Mouse (Mus musculus) MEL-GATA-1-ER (cell line): ENCODE measurements around the gene Bnip2.
"Not testable (repeated sequence)": the region's sequence is repeated elsewhere in the genome, so short reads cannot be mapped to it uniquely, and the experiment has no call there.

ENCODE experiments used
- DNase-seq: peaks from one replicate; pipeline ENCODE4 v3.0.0-alpha.2; 2012; ENCODE audit warnings: low read depth; ENCODE audit errors: extremely low read depth

Bnip2 gene

GRCm38 (mm10) chr9:70010781-70011473 lies 21.7 kb downstream of the Bnip2 start:
- no peak for DNase-seq

GRCm38 (mm10) chr9:70011537-70012407 lies 22.5 kb downstream of the Bnip2 start:
- no peak for DNase-seq

- no peak for DNase-seq
These were observed 23.2 kb downstream of the Bnip2 start, which contains the start of gene Gtf2a2 for GRCm38 (mm10) chr9:70012408-70012901. Gene Gtf2a2, plus strand, starts transcription at chr9:70012550.

GRCm38 (mm10) chr9:70015632-70016031 lies 26.4 kb downstream of the Bnip2 start:
- no peak for DNase-seq

GRCm38 (mm10) chr9:70018879-70019278 lies 29.6 kb downstream of the Bnip2 start:
- no peak for DNase-seq

DNA sequence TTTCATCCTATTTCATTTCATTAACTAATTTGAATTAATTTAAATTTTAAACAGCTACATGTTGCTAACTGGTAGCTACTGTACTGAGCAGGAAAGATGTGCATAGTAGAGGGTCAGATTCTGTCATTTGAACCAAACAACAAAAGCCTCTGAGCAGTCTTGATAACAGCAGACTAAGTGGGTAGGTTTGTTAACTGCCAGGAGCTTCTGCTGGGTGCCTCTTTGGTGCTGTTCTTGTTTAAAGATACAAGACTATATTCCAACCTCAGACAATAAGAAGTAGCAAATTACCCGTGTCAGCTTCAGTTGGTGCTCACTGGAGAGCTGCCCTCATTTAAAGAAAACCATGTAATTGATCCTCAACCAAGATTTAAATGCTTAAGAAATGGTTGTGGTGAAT lies 32.3 kb downstream of the Bnip2 start:
- DNase-seq, result no peak

- no peak for DNase-seq
These were observed 32.8 kb downstream of the Bnip2 start for GRCm38 (mm10) chr9:70022083-70022482.

DNA sequence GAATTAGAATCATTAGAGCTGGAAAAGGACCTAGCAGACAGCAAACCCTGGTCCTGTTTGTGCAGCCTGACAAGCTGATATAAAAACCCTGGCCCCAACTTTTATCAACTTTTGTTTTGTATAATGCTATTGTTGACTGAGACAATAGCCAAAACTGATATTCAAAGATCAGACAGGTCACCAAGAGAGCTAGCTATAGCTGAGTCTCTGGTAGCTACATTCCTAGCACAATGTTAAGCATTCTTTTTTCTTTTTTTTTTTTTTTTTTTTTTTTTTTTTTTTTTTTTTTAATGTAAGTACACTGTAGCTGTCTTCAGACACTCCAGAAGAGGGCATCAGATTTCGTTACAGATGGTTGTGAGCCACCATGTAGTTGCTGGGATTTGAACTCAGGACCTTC lies 34.3 kb downstream of the Bnip2 start:
- DNase-seq, result not testable (repeated sequence)

DNA sequence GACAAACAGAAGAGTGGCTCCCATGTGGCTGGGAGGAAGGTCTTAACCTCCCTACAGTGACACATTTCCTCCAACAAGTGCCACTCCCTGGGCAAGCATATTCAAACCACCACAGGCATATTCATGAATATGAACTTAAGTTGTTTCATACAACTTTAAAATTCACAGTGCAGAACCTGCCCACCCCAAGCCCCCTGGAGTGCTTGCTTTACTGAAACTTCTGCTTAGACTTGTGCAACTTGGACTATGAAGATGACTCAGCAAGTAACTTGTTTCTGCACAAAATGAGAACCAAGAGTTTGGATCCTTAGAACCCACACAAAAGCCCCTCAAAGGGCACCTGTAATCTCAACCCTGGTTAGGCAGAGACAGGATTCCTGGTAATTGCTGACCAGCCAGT lies 35.4 kb downstream of the Bnip2 start:
- no peak for DNase-seq

DNA sequence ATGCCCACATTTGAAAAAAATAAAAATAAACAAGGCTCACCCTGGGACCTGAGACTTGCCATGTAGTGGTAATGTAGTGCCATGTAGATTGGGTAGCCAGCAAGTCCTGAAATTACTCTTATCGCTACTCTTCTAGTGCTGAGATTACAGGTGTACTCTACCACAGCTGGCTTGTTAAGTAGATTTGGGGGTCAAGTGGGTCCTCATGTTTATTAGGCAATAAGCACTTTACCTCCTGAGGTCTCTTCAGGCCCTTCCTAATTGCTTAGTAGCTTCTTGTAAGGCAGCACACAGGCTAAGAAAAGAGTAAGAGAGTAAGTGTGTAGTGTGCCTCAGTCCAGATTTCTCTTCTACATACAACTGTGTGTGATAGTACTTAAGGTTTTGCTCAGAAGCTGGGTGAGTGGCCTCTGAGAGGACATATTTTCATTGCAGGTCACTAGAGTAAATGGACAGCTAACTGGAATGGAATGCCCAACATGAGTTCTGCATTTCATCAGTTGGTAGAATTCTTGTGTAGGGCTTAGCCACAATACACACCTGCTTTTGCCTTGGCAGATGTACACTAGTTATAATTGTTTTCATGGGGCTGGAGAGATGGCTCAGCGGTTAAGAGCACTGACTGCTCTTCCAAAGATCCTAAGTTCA lies 36.2 kb downstream of the Bnip2 start:
- DNase-seq, result no peak

DNA sequence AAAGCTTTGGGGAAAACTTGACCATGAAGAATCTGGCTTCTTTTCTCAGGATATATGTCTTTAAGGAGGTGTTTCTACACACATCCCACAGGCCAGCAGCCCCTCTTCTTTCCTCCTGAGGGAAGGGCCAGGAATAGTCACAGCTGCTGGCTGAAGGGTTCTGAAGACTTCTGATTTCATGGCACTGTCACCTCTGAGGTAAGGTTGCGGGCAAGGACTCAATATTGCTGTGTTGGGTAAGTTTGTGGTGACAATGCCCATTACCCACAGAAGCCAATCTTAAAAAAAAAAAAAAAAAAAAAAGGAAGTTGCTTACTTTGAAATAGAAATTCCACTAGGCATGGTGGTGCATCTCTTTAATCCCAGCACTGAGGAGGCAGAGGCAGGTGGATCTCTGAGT lies 42.9 kb downstream of the Bnip2 start:
- no peak for DNase-seq

DNA sequence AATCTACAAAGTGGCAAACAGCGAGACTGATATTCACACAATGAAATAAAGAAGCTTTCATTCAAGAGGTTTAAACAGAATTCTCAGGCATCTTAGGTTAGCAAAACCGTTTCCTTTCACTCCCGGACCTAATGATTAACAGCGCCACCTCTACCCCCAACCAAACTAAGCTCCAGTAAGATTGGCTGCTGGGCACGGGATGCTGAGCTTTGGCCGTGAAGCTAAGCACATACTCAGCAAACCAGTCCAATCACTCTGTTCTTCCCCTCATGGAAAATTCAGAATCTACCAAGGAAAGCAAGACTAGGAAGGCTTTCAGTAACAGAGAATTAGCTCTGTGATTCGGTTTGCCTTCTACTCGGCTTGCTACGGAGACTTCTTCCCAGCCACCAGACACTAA lies 43.8 kb downstream of the Bnip2 start:
- no peak for DNase-seq

DNA sequence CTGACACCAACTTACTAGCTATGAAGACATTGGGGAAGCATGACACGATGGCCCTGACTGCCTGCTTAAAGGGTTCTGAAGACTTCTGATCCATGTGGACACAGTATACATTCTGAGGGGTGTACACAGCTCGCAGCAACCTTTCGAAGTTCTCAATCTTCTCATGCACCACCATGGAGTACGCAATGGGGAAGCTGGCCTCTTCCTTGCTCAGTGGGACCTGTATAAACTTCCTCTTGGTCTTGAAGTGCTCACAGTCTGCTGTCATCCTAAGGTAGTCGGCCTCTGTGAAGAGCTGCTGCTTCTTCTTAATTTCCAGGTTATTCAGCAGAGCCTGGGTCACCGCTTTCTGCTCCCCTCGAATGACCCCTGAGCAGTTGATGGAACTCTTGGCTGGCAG lies 45.4 kb downstream of the Bnip2 start:
- DNase-seq, result no peak

DNA sequence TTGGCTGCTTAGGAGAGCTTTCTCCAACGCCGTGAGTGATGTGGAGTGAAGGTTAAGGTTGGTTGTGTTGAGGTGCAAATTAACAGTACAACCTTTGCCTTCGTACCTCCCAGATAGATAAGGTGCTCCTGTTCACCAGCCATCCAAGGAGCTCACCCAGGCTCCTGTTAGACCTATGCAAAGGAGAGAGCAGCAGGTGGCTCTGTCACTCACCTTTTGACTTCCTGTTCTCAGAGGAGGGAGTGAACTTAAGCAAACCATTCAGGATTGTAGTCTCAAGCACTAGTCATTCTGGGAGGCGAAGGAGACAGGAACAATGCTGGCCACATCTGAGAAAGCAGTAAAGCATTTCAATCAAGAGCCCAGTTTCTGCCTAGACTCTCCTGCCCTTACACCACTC lies 47.4 kb downstream of the Bnip2 start:
- DNase-seq, result no peak

GRCm38 (mm10) chr9:70037988-70038387 lies 48.7 kb downstream of the Bnip2 start, which contains the start of gene Gcnt3:
Gene Gcnt3, minus strand, starts transcription at chr9:70038088.
- no peak for DNase-seq

GRCm38 (mm10) chr9:70039597-70040385 lies 50.5 kb downstream of the Bnip2 start:
- no peak for DNase-seq

GRCm38 (mm10) chr9:70040570-70040969 lies 51.3 kb downstream of the Bnip2 start:
- DNase-seq, result no peak

DNA sequence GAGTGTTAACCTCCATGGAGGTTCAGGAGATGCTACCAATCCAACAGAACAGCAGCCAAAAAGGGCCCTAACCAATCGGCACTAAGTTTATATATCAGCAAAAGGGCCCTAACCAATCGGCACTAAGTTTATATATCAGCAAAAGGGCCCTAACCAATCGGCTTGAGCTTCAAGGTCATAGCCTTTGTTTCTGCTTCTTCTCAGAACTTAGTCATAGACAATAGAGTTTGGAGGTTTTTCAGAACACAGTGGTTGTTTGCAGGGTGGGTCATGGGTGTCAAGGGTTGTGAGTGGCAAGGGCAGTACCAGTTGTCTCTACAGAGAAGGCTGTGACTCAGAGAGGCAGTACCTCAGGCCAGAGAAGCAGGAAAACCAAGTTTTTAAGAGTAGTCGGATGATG lies 52.9 kb downstream of the Bnip2 start:
- no peak for DNase-seq

DNA sequence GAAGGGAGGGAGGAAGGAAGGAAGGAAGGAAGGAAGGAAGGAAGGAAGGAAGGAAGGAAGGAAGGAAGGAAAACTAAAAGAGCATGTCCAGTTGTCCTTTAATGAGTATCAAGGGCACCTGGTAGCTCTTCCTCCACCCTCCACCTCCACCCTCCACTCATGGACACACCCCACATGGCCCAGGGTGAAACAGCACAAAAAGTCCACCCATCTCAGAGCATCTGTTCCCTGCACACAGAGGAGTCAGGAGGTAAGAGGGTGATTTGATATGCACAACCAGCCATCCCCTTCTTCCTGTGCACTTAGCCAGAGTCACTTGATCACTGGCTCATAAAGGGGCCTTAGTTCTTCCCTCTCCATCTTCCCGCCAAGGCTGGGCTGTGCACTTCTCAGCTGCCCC lies 53.7 kb downstream of the Bnip2 start:
- no peak for DNase-seq

GRCm38 (mm10) chr9:70044865-70045264 lies 55.6 kb downstream of the Bnip2 start:
- no peak for DNase-seq

DNA sequence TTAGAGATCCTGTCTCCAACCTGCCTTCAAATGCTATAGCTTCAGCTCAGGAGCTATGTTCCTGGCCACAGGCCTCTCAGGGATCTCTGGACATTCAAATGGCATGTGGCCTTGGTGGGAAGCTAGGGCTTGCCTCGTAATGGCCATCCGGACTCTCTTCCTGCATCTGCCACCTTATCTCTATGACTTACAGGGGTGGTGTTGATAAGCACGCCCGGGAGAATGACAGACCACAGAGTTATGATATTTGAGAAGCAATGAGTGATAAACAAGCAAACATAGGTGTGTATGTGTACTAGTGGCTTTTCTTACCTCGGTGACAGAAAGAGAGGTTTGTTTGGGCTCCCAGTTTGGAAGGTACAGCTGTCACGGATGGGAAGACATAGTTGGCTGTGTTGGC lies 57.0 kb downstream of the Bnip2 start:
- no peak for DNase-seq
